Mouse (Mus musculus) gastrocnemius, postnatal 14 days (tissue): Measurements from ENCODE around the gene Sh3bp5l. TPM values are rescaled to one million over a fixed set of nuclear protein-coding genes. Genes with fewer than 3 reads are reported as not detected.
"Not testable (repeated sequence)": the region's sequence is repeated elsewhere in the genome, so short reads cannot be mapped to it uniquely, and the experiment has no call there.

Experiments
- DNase-seq: peaks from one replicate; pipeline ENCODE4 v3.0.0; 2021; ENCODE audit warnings: mixed read lengths
- intact Hi-C: fragments of 180-260 bp; cut with DNase I; formaldehyde crosslinking; loops from one replicate; pipeline ENCODE4 v1.15.1; 2025; ENCODE audit warnings: low total_unique reads
- total RNA-seq, 2 experiments: library from RNA; stranded (reverse); gene quantifications; 2 replicates each; pipeline ENCODE4 v1.2.3; 2021

Sh3bp5l gene
- total RNA-seq, 2 experiments from 2014 or later, result 22.9 to 26.2 TPM

GRCm38 (mm10) chr11:58362562-58362961 lies 32.0 kb downstream of the Sh3bp5l start:
- intact Hi-C loops, DNase-seq: not testable (repeated sequence)

GRCm38 (mm10) chr11:58364454-58364853 lies 33.9 kb downstream of the Sh3bp5l start:
- intact Hi-C loops, result no loop called here
- no peak for DNase-seq

- DNase-seq, intact Hi-C loops: not testable (repeated sequence)
These were observed 35.7 kb downstream of the Sh3bp5l start for GRCm38 (mm10) chr11:58366191-58366590.

- intact Hi-C loops, result no loop called here
- DNase-seq, result no peak
These were observed 46.7 kb downstream of the Sh3bp5l start for GRCm38 (mm10) chr11:58377273-58377672.

GRCm38 (mm10) chr11:58377686-58378085 lies 47.2 kb downstream of the Sh3bp5l start:
- intact Hi-C loops, result no loop called here
- DNase-seq, result no peak

GRCm38 (mm10) chr11:58378763-58379278 lies 48.3 kb downstream of the Sh3bp5l start, which contains the start of gene Lypd8:
Gene Lypd8, plus strand, starts transcription at chr11:58379043.
- no peak for DNase-seq
- intact Hi-C loops, result no loop called here

- intact Hi-C loops, result no loop called here
- no peak for DNase-seq
These were observed 49.0 kb downstream of the Sh3bp5l start for GRCm38 (mm10) chr11:58379516-58379915.

- DNase-seq, result no peak
- intact Hi-C loops, result no loop called here
These were observed 51.9 kb downstream of the Sh3bp5l start for GRCm38 (mm10) chr11:58382471-58382870.

Other genes with a start within 250 kb of the Sh3bp5l start
- not detected for gene Gm12248, start 237.6 kb upstream of the Sh3bp5l start, total RNA-seq
- gene Cnot8, start 226.6 kb upstream of the Sh3bp5l start, total RNA-seq, result 10 to 100 TPM; 31.3 to 32.1 TPM
- gene Gemin5, start 162.2 kb upstream of the Sh3bp5l start, total RNA-seq, result 10 to 100 TPM in 1 of 2 experiments, 1 to 10 TPM in 1; 9.5 to 10.8 TPM
- gene Mrpl22, start 159.1 kb upstream of the Sh3bp5l start, total RNA-seq, result 10 to 100 TPM; 39.7 to 43.8 TPM
- 1 to 10 TPM; 3.5 to 3.7 TPM for gene Igtp, start 131.2 kb upstream of the Sh3bp5l start, total RNA-seq
- 1 to 10 TPM; 4.8 to 5.5 TPM for gene Irgm2, start 131.1 kb upstream of the Sh3bp5l start, total RNA-seq
- gene 4930438A08Rik, start 55.9 kb upstream of the Sh3bp5l start, total RNA-seq, result not detected
- gene Zfp692, start 23.7 kb upstream of the Sh3bp5l start, total RNA-seq, result 1 to 10 TPM; 2.7 to 3.4 TPM
- gene Zfp672, start 385 bp upstream of the Sh3bp5l start, total RNA-seq, result 10 to 100 TPM; 43.0 to 45.1 TPM
- not detected for gene Lypd8, start 48.3 kb downstream of the Sh3bp5l start, total RNA-seq
- gene 1810065E05Rik, start 90.4 kb downstream of the Sh3bp5l start, total RNA-seq, result not detected
- gene Gm12253, start 101.8 kb downstream of the Sh3bp5l start, total RNA-seq, result not detected
- not detected for gene Lypd9, start 122.2 kb downstream of the Sh3bp5l start, total RNA-seq
- not detected for gene Olfr30, start 131.5 kb downstream of the Sh3bp5l start, total RNA-seq
- gene Olfr332, start 161.8 kb downstream of the Sh3bp5l start, total RNA-seq, result not detected
- not detected for gene Olfr331, start 171.8 kb downstream of the Sh3bp5l start, total RNA-seq
- not detected for gene Olfr330, start 204.1 kb downstream of the Sh3bp5l start, total RNA-seq
- gene Olfr329-ps, start 215.7 kb downstream of the Sh3bp5l start, total RNA-seq, result not detected
- under 1 TPM in 1 of 2 experiments, not detected in 1; 0.07 TPM for gene Olfr328, start 224.9 kb downstream of the Sh3bp5l start, total RNA-seq
- not detected for gene Olfr224, start 239.8 kb downstream of the Sh3bp5l start, total RNA-seq
- gene Olfr325, start 247.0 kb downstream of the Sh3bp5l start, total RNA-seq, result not detected